Mouse (Mus musculus) lung, adult 2 months (tissue): ENCODE results near the gene Card19.

Experiments
- CTCF ChIP-seq: fragments of 200-500 bp; IDR thresholded peaks from 2 replicates; pipeline ENCODE4 v1.5.1; 2011; ENCODE audit warnings: mild to moderate bottlenecking, low read length, control low read depth; ENCODE audit not compliant: insufficient read depth
- POLR2A ChIP-seq: fragments of 200-500 bp; IDR thresholded peaks from 2 replicates; pipeline ENCODE4 v1.6.1; 2011; ENCODE audit warnings: low read depth, mild to moderate bottlenecking, control low read depth, low read length, borderline replicate concordance; ENCODE audit errors: extremely low read depth

DNA sequence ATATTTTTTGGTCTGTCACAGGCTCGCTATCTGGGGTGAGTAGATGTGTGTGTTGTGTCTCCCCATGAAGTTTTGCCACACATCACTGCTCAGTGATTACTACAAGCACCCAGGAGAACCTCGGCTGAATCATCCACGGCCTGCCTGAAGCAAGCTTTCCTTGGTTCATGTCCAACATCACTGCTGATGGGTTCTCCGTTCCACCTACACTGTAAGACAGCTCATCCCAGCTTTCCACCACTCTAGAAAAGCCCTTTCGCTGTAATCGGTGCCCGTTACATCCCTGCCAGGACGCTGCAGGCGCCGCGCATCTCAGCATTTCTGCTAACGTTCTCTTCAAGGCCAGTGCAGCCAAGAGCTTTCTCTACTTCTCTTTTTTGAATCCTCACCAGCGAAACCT is 36.9 kb upstream of the Card19 start:
- TF ChIP-seq POLR2A (no peak), CTCF (no peak)
